Mouse (Mus musculus): Measurements from ENCODE around the gene Agps. TPM values are rescaled to one million over a fixed set of nuclear protein-coding genes. Genes with fewer than 3 reads are reported as not detected.
"Not testable (repeated sequence)": the region's sequence is repeated elsewhere in the genome, so short reads cannot be mapped to it uniquely, and the experiment has no call there.

Agps gene
- polyA plus RNA-seq, 1 experiment from 2014 or later: 32.8 TPM

- H3K4me1 ChIP-seq (replicated peaks): no peaks in the 10 kb centered on the region
- no peak overlapping the region for H3K4me3 ChIP-seq
- 65% methylated on average over 9 of the region's 9 CpGs for WGBS
- H3K4me2 ChIP-seq: no peak overlapping the region
- ATAC-seq (ENCODE audit: low FRiP score): no peak
- H3K9me3 ChIP-seq: no peaks in the 10 kb centered on the region
- H3K9ac ChIP-seq: no peak overlapping the region
- H3K27me3 ChIP-seq: no peaks in the 10 kb centered on the region
- no peaks in the 10 kb centered on the region for H3K36me3 ChIP-seq
- H3K27ac ChIP-seq: no peak overlapping the region
These were observed 142.2 kb downstream of the Agps start for GRCm38 (mm10) chr2:75974131-75974530.

- H3K27me3 ChIP-seq; ATAC-seq (ENCODE audit: low FRiP score); H3K9ac ChIP-seq; H3K4me1 ChIP-seq (replicated peaks); H3K4me2 ChIP-seq; H3K4me3 ChIP-seq; H3K9me3 ChIP-seq; H3K27ac ChIP-seq; H3K36me3 ChIP-seq: not testable (repeated sequence)
- WGBS: 90% methylated on average over 2 of the region's 2 CpGs
These were observed 144.1 kb downstream of the Agps start for GRCm38 (mm10) chr2:75976070-75976469.

GRCm38 (mm10) chr2:75977752-75978368 lies 145.9 kb downstream of the Agps start, which contains the start of gene Ttc30a2:
TSS of gene Ttc30a2 (minus strand) at chr2:75978170.
- 22% methylated on average over 20 of the region's 24 CpGs for WGBS
- ATAC-seq (ENCODE audit: low FRiP score); H3K36me3 ChIP-seq: not testable (repeated sequence)

More at GRCm38 (mm10) chr2:75977752-75978368, 145.9 kb downstream of the Agps start, which contains the start of gene Ttc30a2:
- H3K27me3 ChIP-seq; H3K27ac ChIP-seq; H3K9me3 ChIP-seq; H3K4me3 ChIP-seq; H3K4me1 ChIP-seq (replicated peaks); H3K9ac ChIP-seq: not testable (repeated sequence)
- H3K4me2 ChIP-seq: peak within 1 kb of the TSS; percentile 32; the same call in 1 of the 2 replicates

Other genes with a start within 250 kb of the Agps start
- 235 and 246 TPM in 2 replicates for gene Hnrnpa3, start 172.9 kb upstream of the Agps start, polyA plus RNA-seq (2015; fragmentation: Nextera tagmentation; extraction: Ambion mirVana)
- gene Nfe2l2, start 127.5 kb upstream of the Agps start, polyA plus RNA-seq (2015; fragmentation: Nextera tagmentation; extraction: Ambion mirVana): 12.9 and 13.6 TPM in 2 replicates
- gene Ttc30b, start 106.4 kb downstream of the Agps start, polyA plus RNA-seq (2015; fragmentation: Nextera tagmentation; extraction: Ambion mirVana): 16.7 and 20.9 TPM in 2 replicates
- 1.0 and 1.1 TPM in 2 replicates for gene Ttc30a2, start 146.0 kb downstream of the Agps start, polyA plus RNA-seq (2015; fragmentation: Nextera tagmentation; extraction: Ambion mirVana)
- 7.3 and 8.2 TPM in 2 replicates for gene Ttc30a1, start 149.8 kb downstream of the Agps start, polyA plus RNA-seq (2015; fragmentation: Nextera tagmentation; extraction: Ambion mirVana)

All from hindbrain, embryonic 13.5 days (tissue).